Mouse (Mus musculus) stomach, embryonic 14.5 days (tissue): Measurements from ENCODE around the gene Slc7a8. TPM values are rescaled to one million over a fixed set of nuclear protein-coding genes. Genes with fewer than 3 reads are reported as not detected.

Source experiments
- ATAC-seq: fragments of 200-750 bp; cut with Nextera tagmentation; 2 replicates; pipeline ENCODE4 v1.8.0; 2017; ENCODE audit warnings: low read depth, moderate TSS enrichment; ENCODE audit not compliant: insufficient number of reproducible peaks, insufficient read depth, low FRiP score
- H3K27ac ChIP-seq: fragments of 300-500 bp; sonication (generic); 2 replicates; pipeline ENCODE4 v1.5.1; 2014; ENCODE audit warnings: mild to moderate bottlenecking, low read length, moderate library complexity, mixed read lengths
- H3K27me3 ChIP-seq: fragments of 300-500 bp; sonication (generic); 2 replicates; pipeline ENCODE4 v1.6.1; 2014; ENCODE audit warnings: low read length, control low read depth, mixed read lengths; ENCODE audit not compliant: control insufficient read depth, insufficient read depth
- H3K36me3 ChIP-seq: fragments of 300-500 bp; sonication (generic); 2 replicates; pipeline ENCODE4 v1.6.1; 2014; ENCODE audit warnings: mild to moderate bottlenecking, control low read depth, low read length, moderate library complexity, mixed read lengths; ENCODE audit not compliant: control insufficient read depth, insufficient read depth
- H3K4me1 ChIP-seq: fragments of 300-500 bp; sonication (generic); 2 replicates; pipeline ENCODE4 v1.6.1; 2014; ENCODE audit warnings: low read length, control low read depth, mixed read lengths; ENCODE audit not compliant: control insufficient read depth, insufficient read depth
- H3K4me2 ChIP-seq: fragments of 300-500 bp; sonication (generic); replicated peaks from 2 replicates; pipeline ENCODE4 v1.6.1; 2014; ENCODE audit warnings: low read depth, low read length, control low read depth
- H3K4me3 ChIP-seq: fragments of 300-500 bp; sonication (generic); 2 replicates; pipeline ENCODE4 v1.5.1; 2014; ENCODE audit warnings: low read depth, low read length, control low read depth
- H3K9ac ChIP-seq: fragments of 300-500 bp; sonication (generic); replicated peaks from 2 replicates; pipeline ENCODE4 v1.6.1; 2014; ENCODE audit warnings: low read depth, mild to moderate bottlenecking, control low read depth, low read length, moderate library complexity, mixed read lengths
- H3K9me3 ChIP-seq: fragments of 300-500 bp; sonication (generic); 2 replicates; pipeline ENCODE4 v1.6.1; 2016; ENCODE audit warnings: low read depth, low read length, control low read depth; ENCODE audit not compliant: control insufficient read depth
- WGBS: fragments of 180-500 bp; shearing (Covaris S2); extraction: QIAGEN DNeasy Blood & Tissue Kit; methylation state at CpG from one replicate; pipeline ENCODE4 v1.1.7; 2014; 5-methylcytosine and 5-hydroxymethylcytosine counted together
- polyA plus RNA-seq: library from polyadenylated mRNA; unstranded; fragments of >200 nt; fragmentation: Nextera tagmentation; extraction: Ambion mirVana; gene quantifications from 2 replicates; pipeline ENCODE4 v1.2.1, GENCODE M21; 2014

Slc7a8 gene
- polyA plus RNA-seq, 1 experiment from 2014 or later, result 5.4 TPM

DNA sequence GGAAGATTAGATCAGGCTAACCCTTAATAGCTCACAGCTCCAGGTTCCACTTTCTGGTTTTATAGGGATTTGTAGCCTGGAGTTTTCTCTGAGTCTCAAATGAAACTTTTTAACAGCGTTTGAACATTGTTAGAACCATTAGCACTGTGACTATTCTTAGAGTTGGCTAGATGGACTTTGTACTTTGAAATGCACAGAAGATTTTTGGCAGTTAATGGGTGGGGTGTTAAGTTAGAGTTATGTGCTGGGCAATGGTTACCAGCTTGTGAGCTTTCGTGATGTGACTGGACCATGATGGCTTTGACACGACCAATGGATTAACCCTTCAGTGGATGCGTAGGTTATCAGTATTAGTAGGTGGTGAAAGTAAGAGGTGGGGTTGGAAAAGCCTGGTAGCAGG lies 24.4 kb upstream of the Slc7a8 start:
- H3K36me3 ChIP-seq, result no peaks in the 10 kb centered on the region
- 73% methylated on average over 4 of the region's 4 CpGs for WGBS

DNA sequence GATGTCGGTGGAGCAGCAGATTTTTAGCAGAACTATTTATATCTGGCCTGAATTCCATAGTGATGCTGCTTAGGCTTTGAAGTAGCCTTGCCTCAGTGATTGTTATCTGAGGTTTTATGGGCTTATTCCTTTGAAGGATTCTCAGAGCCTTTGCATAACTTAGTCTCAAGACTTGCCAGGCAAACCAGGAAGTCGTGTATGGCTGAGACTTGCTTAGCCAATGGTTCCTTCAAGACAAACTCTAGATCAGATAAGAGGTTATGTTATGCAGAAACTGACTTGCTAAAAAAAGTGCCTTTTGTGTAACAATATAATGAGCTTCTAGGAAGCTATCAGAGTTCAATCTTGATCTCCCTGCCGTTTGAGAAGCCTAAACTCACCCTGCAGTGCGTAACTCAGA lies 20.7 kb upstream of the Slc7a8 start:
- no peaks in the 10 kb centered on the region for H3K36me3 ChIP-seq
- no peaks in the 10 kb centered on the region for H3K9me3 ChIP-seq
- H3K4me2 ChIP-seq, result no peak overlapping the region
- H3K9ac ChIP-seq, result no peak overlapping the region
- H3K4me3 ChIP-seq, result no peak overlapping the region
- no peaks in the 10 kb centered on the region for H3K4me1 ChIP-seq
- 76% methylated on average over 4 of the region's 4 CpGs for WGBS
- H3K27ac ChIP-seq, result no peak overlapping the region
- no peak for ATAC-seq
- H3K27me3 ChIP-seq, result no peaks in the 10 kb centered on the region

More for the DNA sequence above, 24.4 kb upstream of the Slc7a8 start:
- no peak overlapping the region for H3K4me3 ChIP-seq
- H3K4me1 ChIP-seq, result no peaks in the 10 kb centered on the region
- H3K9ac ChIP-seq, result no peak overlapping the region
- no peaks in the 10 kb centered on the region for H3K9me3 ChIP-seq
- no peak overlapping the region for H3K4me2 ChIP-seq
- H3K27ac ChIP-seq, result no peak overlapping the region
- ATAC-seq, result no peak
- no peaks in the 10 kb centered on the region for H3K27me3 ChIP-seq

DNA sequence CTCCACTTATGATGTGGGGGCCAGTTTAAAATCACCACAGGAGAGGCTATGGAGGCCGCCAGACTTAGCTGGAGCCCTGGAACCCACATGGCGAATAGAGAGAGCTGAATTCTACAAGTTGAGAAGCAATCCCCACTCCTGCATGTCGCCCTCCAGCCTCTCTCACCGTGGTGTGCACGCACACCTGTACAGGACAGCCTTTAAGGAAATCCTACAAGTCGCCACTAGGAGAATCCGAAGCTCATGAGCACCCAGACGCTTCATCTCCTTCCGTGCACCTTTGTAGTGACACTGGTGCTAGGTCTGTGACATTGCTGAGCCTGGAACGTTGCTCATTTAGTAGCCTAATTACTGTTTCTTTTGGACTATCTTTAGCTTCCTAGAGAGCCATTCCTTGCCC lies 17.9 kb upstream of the Slc7a8 start:
- WGBS, result 46% methylated on average over 10 of the region's 10 CpGs
- no peak overlapping the region for H3K9ac ChIP-seq

DNA sequence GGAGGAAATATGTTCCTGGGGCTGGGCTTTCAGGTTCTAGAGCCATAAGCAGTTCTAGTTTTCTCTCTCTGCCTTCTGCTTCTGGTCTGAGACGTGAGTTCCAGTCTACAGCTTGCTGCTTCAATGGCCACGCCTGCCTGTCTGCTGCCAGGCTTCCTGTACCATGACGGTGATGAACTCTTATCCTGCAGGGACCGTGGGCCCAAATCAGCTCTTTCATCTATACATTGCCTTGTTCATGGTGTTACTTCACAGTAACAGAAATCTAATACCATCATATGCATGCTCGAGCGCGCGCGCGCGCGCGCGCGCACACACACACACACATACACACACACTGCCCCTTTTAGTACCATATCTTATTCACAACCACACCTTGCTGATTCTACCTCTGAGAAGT lies 15.0 kb upstream of the Slc7a8 start:
- no peak for ATAC-seq
- no peaks in the 10 kb centered on the region for H3K9me3 ChIP-seq
- H3K4me3 ChIP-seq, result no peak overlapping the region
- H3K27ac ChIP-seq, result no peak overlapping the region
- H3K4me1 ChIP-seq, result no peaks in the 10 kb centered on the region
- WGBS, result 92% methylated on average over 15 of the region's 15 CpGs
- H3K36me3 ChIP-seq, result no peaks in the 10 kb centered on the region
- H3K9ac ChIP-seq, result no peak overlapping the region
- H3K4me2 ChIP-seq, result no peak overlapping the region
- H3K27me3 ChIP-seq, result no peaks in the 10 kb centered on the region

More for the DNA sequence above, 17.9 kb upstream of the Slc7a8 start:
- Histone ChIP-seq H3K9me3 (no peaks in the 10 kb centered on the region), H3K4me2 (no peak overlapping the region), H3K27me3 (no peaks in the 10 kb centered on the region), H3K36me3 (no peaks in the 10 kb centered on the region), H3K27ac (no peak overlapping the region), H3K4me1 (no peaks in the 10 kb centered on the region), H3K4me3 (no peak overlapping the region)
- no peak for ATAC-seq

DNA sequence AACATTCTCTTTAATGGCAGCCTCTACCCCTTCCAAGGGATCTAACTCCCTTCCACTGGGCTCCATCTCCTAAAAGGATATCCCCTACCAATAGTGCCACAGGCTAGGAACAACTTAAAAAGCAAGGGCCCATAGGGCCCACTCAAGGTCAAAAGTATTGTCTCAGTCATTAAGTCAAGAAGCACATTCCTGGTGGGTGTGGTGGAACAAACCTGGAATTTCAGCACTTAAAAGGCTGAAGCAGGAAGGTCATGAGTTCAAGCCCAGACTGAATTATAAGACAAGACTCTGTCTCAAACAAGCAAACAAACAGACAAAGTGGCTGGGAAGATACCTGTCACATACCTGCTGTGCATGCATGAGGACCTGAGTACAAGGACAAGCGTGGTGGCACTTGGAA lies 14.2 kb upstream of the Slc7a8 start:
- no peaks in the 10 kb centered on the region for H3K9me3 ChIP-seq
- 77% methylated on average over 1 of the region's 1 CpGs for WGBS
- no peaks in the 10 kb centered on the region for H3K4me1 ChIP-seq
- no peak overlapping the region for H3K9ac ChIP-seq
- H3K27me3 ChIP-seq, result no peaks in the 10 kb centered on the region
- H3K4me2 ChIP-seq, result no peak overlapping the region
- H3K27ac ChIP-seq, result no peak overlapping the region
- no peaks in the 10 kb centered on the region for H3K36me3 ChIP-seq
- ATAC-seq, result no peak
- no peak overlapping the region for H3K4me3 ChIP-seq

DNA sequence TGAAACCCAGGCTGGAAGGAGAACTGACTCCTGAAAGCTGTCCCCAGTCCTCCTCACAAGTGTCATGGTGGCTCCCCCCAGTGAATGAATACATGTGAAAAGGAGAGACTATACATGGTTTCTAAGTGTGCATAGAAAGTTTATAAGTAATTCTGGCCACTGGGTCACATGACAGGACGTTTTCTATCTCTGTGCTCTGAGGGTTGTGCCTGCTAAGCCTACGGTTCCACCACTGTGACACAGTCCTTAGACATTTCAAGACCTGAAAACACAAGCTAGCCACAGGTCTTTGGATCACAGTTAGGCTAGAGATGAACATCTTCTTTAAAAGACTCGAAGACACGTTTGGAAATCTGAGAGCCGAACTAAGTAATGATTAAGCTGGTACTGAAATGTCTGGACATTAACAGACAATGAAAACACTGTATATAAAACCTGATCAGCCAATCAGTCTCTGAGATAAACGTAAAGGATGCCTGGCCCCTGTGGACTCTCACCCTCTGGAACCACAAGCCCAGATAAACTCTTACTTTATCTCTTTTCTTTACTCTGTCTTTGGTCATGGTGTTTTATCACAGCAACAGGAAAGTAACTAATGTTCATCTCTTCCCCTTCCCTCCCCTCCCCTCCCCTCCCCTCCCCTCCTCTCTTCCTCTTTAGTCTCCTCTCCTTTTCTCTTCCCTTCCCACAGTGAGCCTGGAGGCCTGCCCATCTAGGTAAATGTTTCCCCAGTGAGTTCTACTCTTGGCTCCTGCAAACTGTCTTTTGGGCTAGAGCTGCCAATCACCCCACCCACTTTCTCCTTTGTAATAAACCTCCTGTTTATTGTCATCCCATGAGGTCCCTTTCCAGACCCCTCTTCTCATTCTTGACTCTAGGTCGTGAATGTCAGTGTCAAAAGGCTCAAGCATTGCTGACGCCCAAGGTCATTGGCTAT lies 12.4 kb upstream of the Slc7a8 start:
- Histone ChIP-seq H3K27ac (no peak overlapping the region), H3K9ac (no peak overlapping the region), H3K27me3 (no peaks in the 10 kb centered on the region), H3K4me3 (no peak overlapping the region), H3K4me2 (no peak overlapping the region), H3K36me3 (no peaks in the 10 kb centered on the region), H3K9me3 (no peaks in the 10 kb centered on the region), H3K4me1 (no peaks in the 10 kb centered on the region)
- 74% methylated on average over 8 of the region's 8 CpGs for WGBS
- no peak for ATAC-seq

DNA sequence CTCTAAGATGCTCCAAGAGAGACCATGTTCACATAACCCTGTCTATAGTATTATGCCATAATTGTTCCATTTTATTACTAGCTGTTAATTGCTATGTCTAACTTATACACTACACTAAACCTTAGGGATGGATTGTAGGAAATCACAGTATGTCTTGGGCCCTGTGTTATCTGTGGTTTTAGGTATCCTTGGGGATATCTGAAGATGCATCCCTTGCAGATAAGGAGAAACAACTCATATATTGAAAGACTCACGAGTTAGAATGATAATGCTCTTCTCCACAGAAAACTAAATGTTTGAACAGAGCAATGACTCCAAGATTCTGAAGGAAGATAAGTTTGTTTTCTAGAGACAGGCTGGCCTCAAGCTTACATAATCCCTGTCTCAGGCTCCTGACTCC lies 11.6 kb upstream of the Slc7a8 start:
- Histone ChIP-seq H3K27me3 (no peaks in the 10 kb centered on the region), H3K27ac (no peak overlapping the region), H3K4me1 (no peaks in the 10 kb centered on the region), H3K9me3 (no peaks in the 10 kb centered on the region), H3K4me2 (no peak overlapping the region), H3K9ac (no peak overlapping the region), H3K36me3 (no peaks in the 10 kb centered on the region), H3K4me3 (no peak overlapping the region)
- 53% methylated on average over 1 of the region's 1 CpGs for WGBS
- no peak for ATAC-seq

DNA sequence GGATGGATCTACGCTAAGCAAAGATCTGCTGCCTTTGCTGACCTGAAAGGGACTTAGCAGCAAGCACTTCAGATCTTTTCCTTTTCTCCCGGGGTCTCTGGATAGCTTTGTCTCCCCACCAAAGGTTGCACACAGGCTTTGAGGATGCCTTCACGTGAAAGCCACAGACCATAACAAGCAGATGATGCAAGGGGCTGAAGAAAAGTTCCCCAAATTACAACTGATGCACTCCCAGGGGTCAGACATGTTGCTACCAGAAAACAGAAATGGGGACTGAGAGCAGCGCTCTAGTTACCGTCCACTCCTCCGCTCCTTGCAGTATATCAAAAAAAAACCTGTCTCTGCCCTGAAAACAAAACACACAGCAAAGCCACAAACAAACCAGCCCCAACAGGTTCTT lies 10.4 kb upstream of the Slc7a8 start:
- Histone ChIP-seq H3K4me1 (no peaks in the 10 kb centered on the region), H3K36me3 (no peaks in the 10 kb centered on the region), H3K4me2 (no peak overlapping the region), H3K4me3 (no peak overlapping the region), H3K27me3 (no peaks in the 10 kb centered on the region), H3K9ac (no peak overlapping the region), H3K9me3 (no peaks in the 10 kb centered on the region), H3K27ac (no peak overlapping the region)
- ATAC-seq, result no peak
- WGBS, result 76% methylated on average over 6 of the region's 6 CpGs

DNA sequence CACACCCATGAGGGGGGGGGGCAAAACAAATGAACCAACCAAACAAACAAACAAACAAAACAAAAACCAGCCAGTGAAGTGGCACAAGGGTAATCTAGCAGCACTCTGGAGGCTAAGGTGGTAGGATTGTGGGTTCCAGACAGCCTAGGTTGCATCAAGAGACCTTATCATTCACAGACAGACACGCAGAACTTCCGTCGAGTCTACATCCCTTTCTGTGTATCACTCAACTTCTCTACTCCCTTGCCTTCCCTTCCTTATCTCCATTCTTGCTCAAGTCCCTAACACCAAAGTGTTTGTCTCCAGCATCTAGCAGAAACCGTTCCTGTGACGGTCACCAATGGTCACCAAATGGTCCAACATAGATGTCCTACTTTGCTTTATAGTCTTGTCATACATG lies 6.5 kb upstream of the Slc7a8 start:
- Histone ChIP-seq H3K36me3 (no peaks in the 10 kb centered on the region), H3K27ac (no peak overlapping the region), H3K27me3 (no peaks in the 10 kb centered on the region), H3K9me3 (no peaks in the 10 kb centered on the region), H3K9ac (no peak overlapping the region), H3K4me2 (no peak overlapping the region), H3K4me3 (no peak overlapping the region), H3K4me1 (no peaks in the 10 kb centered on the region)
- no peak for ATAC-seq
- 89% methylated on average over 5 of the region's 5 CpGs for WGBS
